Mouse (Mus musculus) MEL (cell line): ENCODE measurements around the gene Gpr89. TPM values are rescaled to one million over a fixed set of nuclear protein-coding genes. Genes with fewer than 3 reads are reported as not detected.

Experiments used
- DNase-seq: peaks from one replicate; pipeline ENCODE4 v3.0.0; 2011; ENCODE audit warnings: low read depth, low spot score
- H3K27ac ChIP-seq: 2 replicates; pipeline ENCODE4 v1.5.1; 2012; ENCODE audit warnings: low read depth, mild to moderate bottlenecking, control low read depth, low read length, moderate library complexity; ENCODE audit not compliant: control insufficient read depth
- H3K27me3 ChIP-seq, 2 experiments: fragments of 150-350 bp in 1 of 2; sonication (generic) in 1 of 2; 2 replicates each; pipeline ENCODE4 v1.6.1; 2012; ENCODE audit warnings: low read length in 2 of 2, mild to moderate bottlenecking in 2 of 2, improper control_type of control experiment in 1 of 2, moderate library complexity in 1 of 2; ENCODE audit not compliant: insufficient read depth in 2 of 2, control insufficient read depth in 1 of 2
- H3K36me3 ChIP-seq, 2 experiments: 2 replicates each; pipeline ENCODE4 v1.6.1; 2012 to 2014; ENCODE audit warnings: low read length in 2 of 2, improper control_type of control experiment in 1 of 2, inconsistent platforms in 1 of 2, mild to moderate bottlenecking in 1 of 2; ENCODE audit not compliant: insufficient read depth in 2 of 2, control insufficient read depth in 1 of 2
- H3K4me1 ChIP-seq, 2 experiments: fragments of 150-350 bp in 1 of 2; sonication (generic) in 1 of 2; 2 replicates each; pipeline ENCODE4 v1.6.1; 2012; ENCODE audit warnings: low read length in 2 of 2, improper control_type of control experiment in 1 of 2, mild to moderate bottlenecking in 1 of 2; ENCODE audit not compliant: insufficient read depth in 2 of 2, control insufficient read depth in 1 of 2
- H3K4me3 ChIP-seq, 2 experiments: fragments of 150-350 bp in 1 of 2; sonication (generic) in 1 of 2; 2 replicates each; pipeline ENCODE4 v1.5.1; 2012; ENCODE audit warnings: low read depth in 2 of 2, low read length in 2 of 2, mild to moderate bottlenecking in 2 of 2, moderate library complexity in 2 of 2, control low read depth in 1 of 2, improper control_type of control experiment in 1 of 2; ENCODE audit not compliant: control insufficient read depth in 1 of 2, insufficient read depth in 1 of 2
- H3K79me2 ChIP-seq: 2 replicates; pipeline ENCODE4 v1.6.1; 2012; ENCODE audit warnings: mild to moderate bottlenecking, low read length, moderate library complexity; ENCODE audit not compliant: control insufficient read depth, poor library complexity, insufficient read depth
- H3K9ac ChIP-seq: 2 replicates; pipeline ENCODE4 v1.6.1; 2012; ENCODE audit warnings: low read depth, mild to moderate bottlenecking, control low read depth, low read length, moderate library complexity; ENCODE audit not compliant: control insufficient read depth, poor library complexity, severe bottlenecking
- H3K9me3 ChIP-seq: fragments of 150-350 bp; sonication (generic); replicated peaks from 2 replicates; pipeline ENCODE4 v1.6.1; 2012; ENCODE audit warnings: mild to moderate bottlenecking, low read length, improper control_type of control experiment, moderate library complexity; ENCODE audit not compliant: insufficient read depth
- CHD1 ChIP-seq: IDR thresholded peaks from 2 replicates; pipeline ENCODE4 v1.6.1; 2012; ENCODE audit warnings: low read depth, mild to moderate bottlenecking, inconsistent platforms, low read length, improper control_type of control experiment
- CHD2 ChIP-seq: IDR thresholded peaks from 2 replicates; pipeline ENCODE4 v1.6.1; 2011; ENCODE audit warnings: low read length, improper control_type of control experiment
- CTCF ChIP-seq, 3 experiments: IDR thresholded peaks in 2 of 3; conservative IDR thresholded peaks in 1 of 3; 2 replicates each; pipeline ENCODE4 v1.5.1; 2011 to 2012; ENCODE audit warnings: low read length in 3 of 3, low read depth in 2 of 3, mild to moderate bottlenecking in 2 of 3, improper control_type of control experiment in 1 of 3, inconsistent platforms in 1 of 3, mixed read lengths in 1 of 3, moderate library complexity in 1 of 3; ENCODE audit not compliant: control insufficient read depth in 1 of 3, insufficient read depth in 1 of 3, poor library complexity in 1 of 3, severe bottlenecking in 1 of 3
- ELF1 ChIP-seq: IDR thresholded peaks from 2 replicates; pipeline ENCODE4 v1.6.1; 2014; ENCODE audit warnings: low read depth, mild to moderate bottlenecking, inconsistent platforms, low read length, improper control_type of control experiment, moderate library complexity
- EP300 ChIP-seq, 2 experiments: IDR thresholded peaks; 2 replicates each; pipeline ENCODE4 v1.6.1; 2011; ENCODE audit warnings: improper control_type of control experiment in 2 of 2, low read length in 2 of 2, low read depth in 1 of 2, mild to moderate bottlenecking in 1 of 2
- ETS1 ChIP-seq: IDR thresholded peaks from 2 replicates; pipeline ENCODE4 v1.6.1; 2012; ENCODE audit warnings: low read depth, mild to moderate bottlenecking, inconsistent platforms, low read length, improper control_type of control experiment, moderate library complexity
- GABPA ChIP-seq: IDR thresholded peaks from 2 replicates; pipeline ENCODE4 v1.6.1; 2012; ENCODE audit warnings: low read depth, mild to moderate bottlenecking, inconsistent platforms, low read length, improper control_type of control experiment, moderate library complexity
- GATA1 ChIP-seq: IDR thresholded peaks from 2 replicates; pipeline ENCODE4 v1.6.1; 2011; ENCODE audit warnings: low read depth, low read length, improper control_type of control experiment
- HCFC1 ChIP-seq: IDR thresholded peaks from 2 replicates; pipeline ENCODE4 v1.6.1; 2012; ENCODE audit warnings: low read depth, mild to moderate bottlenecking, inconsistent platforms, low read length, improper control_type of control experiment, moderate library complexity
- JUND ChIP-seq: IDR thresholded peaks from 2 replicates; pipeline ENCODE4 v1.6.1; 2011; ENCODE audit warnings: low read depth, mild to moderate bottlenecking, improper control_type of control experiment, low read length
- KAT2A ChIP-seq: conservative IDR thresholded peaks from 2 replicates; pipeline ENCODE4 v1.6.1; 2012; ENCODE audit warnings: low read depth, low read length, improper control_type of control experiment, inconsistent platforms
- MAX ChIP-seq: IDR thresholded peaks from 2 replicates; pipeline ENCODE4 v1.6.1; 2011; ENCODE audit warnings: low read length, improper control_type of control experiment
- MAZ ChIP-seq: IDR thresholded peaks from 2 replicates; pipeline ENCODE4 v1.6.1; 2012; ENCODE audit warnings: low read depth, mild to moderate bottlenecking, inconsistent platforms, low read length, improper control_type of control experiment
- MEF2A ChIP-seq: IDR thresholded peaks from 2 replicates; pipeline ENCODE4 v1.6.1; 2014; ENCODE audit warnings: low read depth, mild to moderate bottlenecking, inconsistent platforms, low read length, improper control_type of control experiment; ENCODE audit not compliant: poor library complexity, insufficient replicate concordance, severe bottlenecking; ENCODE audit errors: extremely low read depth
- MXI1 ChIP-seq: IDR thresholded peaks from 2 replicates; pipeline ENCODE4 v1.6.1; 2011; ENCODE audit warnings: mild to moderate bottlenecking, low read depth, low read length, improper control_type of control experiment
- NELFE ChIP-seq: IDR thresholded peaks from 2 replicates; pipeline ENCODE4 v1.6.1; 2011; ENCODE audit warnings: low read depth, low read length, improper control_type of control experiment
- NRF1 ChIP-seq: IDR thresholded peaks from 2 replicates; pipeline ENCODE4 v1.6.1; 2014; ENCODE audit warnings: low read depth, mild to moderate bottlenecking, inconsistent platforms, low read length, improper control_type of control experiment, moderate library complexity; ENCODE audit not compliant: poor library complexity, insufficient read depth, severe bottlenecking
- POLR2AphosphoS2 ChIP-seq: IDR thresholded peaks from 2 replicates; pipeline ENCODE4 v1.6.1; 2011; ENCODE audit warnings: low read length, improper control_type of control experiment
- POLR2AphosphoS5 ChIP-seq: IDR thresholded peaks from 2 replicates; pipeline ENCODE4 v1.6.1; 2012; ENCODE audit warnings: low read depth, borderline replicate concordance, mild to moderate bottlenecking, inconsistent platforms, low read length, moderate library complexity, mixed read lengths
- RAD21 ChIP-seq: IDR thresholded peaks from 2 replicates; pipeline ENCODE4 v1.6.1; 2011; ENCODE audit warnings: mild to moderate bottlenecking, low read depth, low read length, improper control_type of control experiment
- SIN3A ChIP-seq: IDR thresholded peaks from 2 replicates; pipeline ENCODE4 v1.6.1; 2012; ENCODE audit warnings: low read length, improper control_type of control experiment, inconsistent platforms
- TAL1 ChIP-seq: IDR thresholded peaks from 2 replicates; pipeline ENCODE4 v1.6.1; 2012; ENCODE audit warnings: mild to moderate bottlenecking, inconsistent platforms, low read length, moderate library complexity, mixed read lengths
- TBP ChIP-seq: IDR thresholded peaks from 2 replicates; pipeline ENCODE4 v1.8.0; 2011; ENCODE audit warnings: low read depth, low read length, improper control_type of control experiment
- UBTF ChIP-seq: IDR thresholded peaks from 2 replicates; pipeline ENCODE4 v1.6.1; 2012; ENCODE audit warnings: low read depth, mild to moderate bottlenecking, inconsistent platforms, low read length, improper control_type of control experiment, moderate library complexity, borderline replicate concordance; ENCODE audit not compliant: insufficient read depth
- USF1 ChIP-seq: IDR thresholded peaks from 2 replicates; pipeline ENCODE4 v1.6.1; 2014; ENCODE audit warnings: low read depth, mild to moderate bottlenecking, inconsistent platforms, low read length, improper control_type of control experiment, moderate library complexity
- USF2 ChIP-seq, 2 experiments: IDR thresholded peaks; 2 replicates each; pipeline ENCODE4 v1.6.1; 2011 to 2012; ENCODE audit warnings: improper control_type of control experiment in 2 of 2, low read length in 2 of 2, borderline replicate concordance in 1 of 2, inconsistent platforms in 1 of 2, low read depth in 1 of 2, mild to moderate bottlenecking in 1 of 2; ENCODE audit not compliant: insufficient read depth in 1 of 2
- ZMIZ1 ChIP-seq: IDR thresholded peaks from 2 replicates; pipeline ENCODE4 v1.6.1; 2012; ENCODE audit warnings: low read depth, mild to moderate bottlenecking, inconsistent platforms, low read length, improper control_type of control experiment, moderate library complexity
- ZNF384 ChIP-seq: IDR thresholded peaks from 2 replicates; pipeline ENCODE4 v1.6.1; 2012; ENCODE audit warnings: low read depth, mild to moderate bottlenecking, inconsistent platforms, low read length, improper control_type of control experiment
- polyA plus RNA-seq, 2 experiments: library from polyadenylated mRNA; stranded (reverse) in 1 of 2; unstranded in 1 of 2; fragments of >175 nt in 1 of 2; fragments of >200 nt in 1 of 2; gene quantifications; 2 replicates each; pipeline versions ENCODE4 v1.2.1 to v1.2.4; 2012; ENCODE audit warnings: low replicate concordance in 2 of 2, low read depth in 1 of 2; ENCODE audit not compliant: insufficient read length in 2 of 2, insufficient read depth in 1 of 2, missing spikeins in 1 of 2
- total RNA-seq: library from RNA; depleted of rRNA; stranded (reverse); fragments of 300-350 nt; gene quantifications from 2 replicates; pipeline ENCODE4 v1.2.3, GENCODE M21; 2012

Gene Gpr89
- total and polyA plus RNA-seq, 3 experiments, result 56.7 to 69.9 TPM; not detected in 1

DNA sequence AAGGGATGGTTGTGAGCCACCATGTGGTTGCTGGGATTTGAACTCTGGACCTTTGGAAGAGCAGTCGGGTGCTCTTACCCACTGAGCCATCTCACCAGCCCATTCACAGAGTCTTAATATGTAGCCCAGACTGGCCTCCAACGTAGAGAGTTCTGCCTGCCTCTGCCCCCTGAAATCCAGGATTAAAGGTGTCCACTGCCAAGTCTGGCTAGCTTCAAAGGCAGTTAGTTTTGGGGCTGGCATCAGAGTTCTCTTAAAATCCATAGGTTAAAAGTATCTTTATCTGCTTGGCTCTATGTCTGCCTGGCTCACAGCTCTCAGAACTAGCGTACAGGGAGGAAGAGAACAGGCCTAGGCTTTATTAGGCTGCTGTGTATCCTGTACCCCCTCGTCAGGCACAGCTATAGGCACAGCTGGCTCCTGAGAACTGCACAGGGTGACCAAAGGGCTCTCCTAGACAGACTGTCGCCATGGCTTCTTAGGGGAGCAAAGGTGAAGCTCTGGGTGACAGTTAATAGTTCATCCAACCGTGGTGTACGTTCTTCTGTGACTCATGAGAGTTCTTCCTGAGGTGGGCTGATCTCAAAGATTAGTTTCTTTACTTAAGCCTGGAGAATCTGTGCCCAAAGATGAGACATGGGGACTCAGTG, 66.0 kb downstream of the Gpr89 start:
- Histone ChIP-seq H3K36me3 (no peaks in the 10 kb centered on the region), H3K27ac (no peak overlapping the region), H3K27me3 (peaks cover 0 to 5% of the 10 kb centered on the region in 2 experiments; a peak in 2 of 4 replicates), H3K9ac (no peak overlapping the region), H3K4me1 (no peaks in the 10 kb centered on the region), H3K4me3 (no peak overlapping the region), H3K79me2 (no peaks in the 10 kb centered on the region), H3K9me3 (no peaks in the 10 kb centered on the region)
- no peak for DNase-seq
- TF ChIP-seq MXI1 (no peak), CHD1 (no peak), ZMIZ1 (no peak), HCFC1 (no peak), MAX (no peak), UBTF (no peak), ELF1 (no peak), TAL1 (no peak), GATA1 (no peak), MEF2A (no peak), MAZ (no peak), NRF1 (no peak), USF1 (no peak), NELFE (no peak), JUND (no peak), TBP (no peak), EP300 (IDR thresholded peaks at IDR 0.05; ENCODE audit: low read depth in 1 of 2, low read length in 2 of 2) (no peak), CHD2 (no peak), USF2 (IDR thresholded peaks at IDR 0.05; ENCODE audit: borderline replicate concordance in 1 of 2, insufficient read depth in 1 of 2, low read depth in 1 of 2, low read length in 2 of 2) (no peak), CTCF (IDR thresholded peaks at IDR 0.05 in 2 of 3, conservative IDR thresholded peaks at IDR 0.05 in 1 of 3; ENCODE audit: control insufficient read depth in 1 of 3, insufficient read depth in 1 of 3, low read depth in 2 of 3, low read length in 3 of 3, poor library complexity in 1 of 3, severe bottlenecking in 1 of 3) (no peak)

DNA sequence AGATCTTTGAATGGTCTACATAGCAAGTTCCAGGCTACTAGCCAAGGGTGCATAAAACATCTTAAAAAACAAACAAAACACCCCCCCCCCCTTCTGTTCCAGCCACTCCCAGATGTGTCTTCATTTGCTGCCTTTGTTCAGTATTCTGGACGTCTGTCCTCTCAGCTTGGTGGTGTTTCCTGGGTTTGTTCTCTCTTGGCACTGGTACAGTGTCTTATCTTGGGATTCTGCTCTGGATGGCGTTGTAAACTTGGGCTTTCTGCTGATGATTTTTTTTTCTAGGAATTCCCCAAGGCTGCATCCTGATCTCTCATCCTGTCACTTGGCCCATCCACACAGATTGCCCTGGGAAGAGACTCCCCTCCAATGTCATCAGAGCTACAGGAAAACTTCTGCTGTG, 68.7 kb downstream of the Gpr89 start:
- peaks cover 2 to 15% of the 10 kb centered on the region in 2 experiments; a peak in 2 of 4 replicates for H3K27me3 ChIP-seq
- no peaks in the 10 kb centered on the region for H3K36me3 ChIP-seq
- H3K9me3 ChIP-seq, result no peaks in the 10 kb centered on the region
- no peak for TF ChIP-seq TBP
- TF ChIP-seq CTCF (IDR thresholded peaks at IDR 0.05 in 2 of 3, conservative IDR thresholded peaks at IDR 0.05 in 1 of 3; ENCODE audit: control insufficient read depth in 1 of 3, insufficient read depth in 1 of 3, low read depth in 2 of 3, low read length in 3 of 3, poor library complexity in 1 of 3, severe bottlenecking in 1 of 3), result no peak
- no peak for TF ChIP-seq ETS1
- no peak for TF ChIP-seq GABPA
- no peak for TF ChIP-seq POLR2AphosphoS5
- TF ChIP-seq ZMIZ1, result no peak
- no peak for TF ChIP-seq JUND
- no peak for TF ChIP-seq NELFE
- TF ChIP-seq MAX, result no peak
- TF ChIP-seq MEF2A, result no peak
- no peak for TF ChIP-seq KAT2A
- TF ChIP-seq CHD2, result no peak
- TF ChIP-seq HCFC1, result no peak
- TF ChIP-seq RAD21, result no peak
- TF ChIP-seq SIN3A, result no peak
- TF ChIP-seq POLR2AphosphoS2, result no peak
- no peak for TF ChIP-seq ZNF384
- no peak for DNase-seq
- no peaks in the 10 kb centered on the region for H3K79me2 ChIP-seq
- H3K4me1 ChIP-seq, result no peaks in the 10 kb centered on the region
- no peak overlapping the region for H3K4me3 ChIP-seq
- H3K9ac ChIP-seq, result no peak overlapping the region
- H3K27ac ChIP-seq, result no peak overlapping the region
